Mouse (Mus musculus): ENCODE data around the gene Slco6d1.

GRCm38 (mm10) chr1:98505982-98506381, 85.1 kb downstream of the Slco6d1 start:
- TF ChIP-seq GATA1 (IDR thresholded peaks at IDR 0.05; ENCODE audit: borderline replicate concordance, low read length) (no peak), FLI1 (IDR thresholded peaks at IDR 0.05; ENCODE audit: low read length) (no peak)
